Mouse (Mus musculus) lung, adult 10 weeks (tissue): ENCODE results near the gene 3830417A13Rik. TPM values are rescaled to one million over a fixed set of nuclear protein-coding genes. Genes with fewer than 3 reads are reported as not detected.

Experiments
- polyA plus RNA-seq: library from polyadenylated mRNA; stranded (reverse); fragments of 350-450 nt; fragmentation: Illumina TruSeq; extraction: RNeasy Lipid Tissue Mini Kit (QIAGEN cat#74804); gene quantifications from one replicate; pipeline ENCODE4 v1.2.3, GENCODE M21; 2014; ENCODE audit warnings: low read depth, low replicate concordance; ENCODE audit not compliant: insufficient read depth

Gene 3830417A13Rik
- not detected for polyA plus RNA-seq

DNA sequence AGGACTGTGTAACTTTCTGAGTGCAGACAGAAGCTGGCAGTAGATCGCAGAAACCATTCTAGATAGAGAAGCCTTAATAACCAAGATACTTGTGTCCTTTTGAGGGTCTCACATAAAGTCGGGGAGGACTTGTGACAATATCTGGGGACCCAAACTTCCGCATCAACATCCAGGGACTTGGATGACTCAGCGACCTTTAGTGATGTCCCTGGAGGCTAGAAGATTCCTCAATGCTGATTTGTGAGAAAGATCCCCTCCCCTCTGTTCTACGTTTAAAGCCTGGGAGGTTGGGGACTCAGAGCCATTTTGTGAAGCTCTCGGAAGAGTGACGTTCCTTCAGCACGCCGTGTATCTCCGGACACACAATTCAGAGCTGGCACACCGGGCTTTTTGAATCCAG is at the start of gene 3830417A13Rik:
TSS of gene 3830417A13Rik (plus strand) at position 301 of the 400 bp plus-strand sequence.

DNA sequence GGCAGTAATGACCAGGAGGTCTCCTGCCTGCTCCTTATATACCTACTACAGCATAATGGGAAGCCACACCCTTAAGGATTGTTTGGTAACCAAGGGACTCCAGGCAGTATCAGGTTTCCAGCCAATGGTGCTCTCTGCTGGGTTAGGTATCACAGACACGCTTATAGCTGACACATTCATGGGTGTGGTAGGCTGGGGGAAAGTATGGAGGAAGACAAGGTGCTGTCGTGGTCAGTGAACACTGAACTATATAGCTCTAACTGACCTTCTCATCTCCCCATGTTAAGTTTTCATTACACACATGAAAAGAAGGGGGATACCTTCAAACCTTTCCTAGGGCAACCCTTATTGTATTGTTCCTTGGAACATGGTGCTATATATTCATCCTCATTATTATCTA is 21.2 kb upstream of the 3830417A13Rik start, which contains the start of gene Gm6760:
TSS of gene Gm6760 (minus strand) at position 101 of the 400 bp plus-strand sequence.

Other genes starting within 250 kb of the 3830417A13Rik start
- gene Gm6760, start 21.4 kb upstream of the 3830417A13Rik start, polyA plus RNA-seq: not detected
- 0.03 TPM for gene Slitrk4, start 103.4 kb downstream of the 3830417A13Rik start, polyA plus RNA-seq